Mouse (Mus musculus): ENCODE data around the gene Ccl22. TPM values are rescaled to one million over a fixed set of nuclear protein-coding genes. Genes with fewer than 3 reads are reported as not detected.

The Ccl22 gene
- polyA plus RNA-seq, 1 experiment from 2014 or later, result not detected

DNA sequence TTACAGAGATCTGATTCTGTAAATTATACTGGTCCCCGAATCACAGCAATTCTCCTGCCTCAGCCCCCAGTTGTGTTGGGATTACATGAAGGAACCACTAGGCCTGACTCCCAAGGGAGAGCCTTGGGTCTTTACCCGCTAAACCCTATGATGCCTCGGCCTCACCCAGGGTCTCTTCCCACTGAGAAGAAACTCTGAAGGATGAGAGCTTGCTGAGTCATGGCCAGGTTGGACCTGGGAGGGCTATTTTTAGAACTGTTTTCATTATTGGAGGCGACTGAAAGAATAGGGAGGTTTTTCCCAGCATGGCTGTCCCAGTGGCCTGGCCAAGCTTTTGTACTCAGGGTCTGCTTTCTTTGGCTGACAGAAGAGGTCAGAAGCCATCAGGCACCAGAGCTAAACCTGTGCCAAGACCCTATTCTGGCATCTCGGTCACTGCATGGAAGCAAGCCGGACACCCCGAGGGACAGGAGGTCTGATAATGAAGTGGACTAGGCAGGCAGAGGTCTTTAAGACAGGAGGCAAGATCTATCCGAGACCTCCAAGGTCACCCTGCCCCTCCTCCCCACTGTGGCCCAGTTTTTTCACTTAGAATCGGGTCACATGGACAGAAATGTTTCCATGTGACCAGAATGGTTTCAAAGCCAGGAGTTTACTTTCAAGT, 38.5 kb upstream of the Ccl22 start:
- ATAC-seq (ENCODE audit: low FRiP score, low read depth), result no peak
- no peaks in the 10 kb centered on the region for H3K36me3 ChIP-seq
- no peaks in the 10 kb centered on the region for H3K27me3 ChIP-seq
- no peak overlapping the region for H3K9ac ChIP-seq
- no peak overlapping the region for H3K27ac ChIP-seq
- no peak overlapping the region for H3K4me2 ChIP-seq (replicated peaks)
- WGBS, result 77% methylated on average over 9 of the region's 9 CpGs
- H3K9me3 ChIP-seq, result no peaks in the 10 kb centered on the region
- peaks cover 19% of the 10 kb centered on the region for H3K4me1 ChIP-seq
- H3K4me3 ChIP-seq, result no peak overlapping the region

DNA sequence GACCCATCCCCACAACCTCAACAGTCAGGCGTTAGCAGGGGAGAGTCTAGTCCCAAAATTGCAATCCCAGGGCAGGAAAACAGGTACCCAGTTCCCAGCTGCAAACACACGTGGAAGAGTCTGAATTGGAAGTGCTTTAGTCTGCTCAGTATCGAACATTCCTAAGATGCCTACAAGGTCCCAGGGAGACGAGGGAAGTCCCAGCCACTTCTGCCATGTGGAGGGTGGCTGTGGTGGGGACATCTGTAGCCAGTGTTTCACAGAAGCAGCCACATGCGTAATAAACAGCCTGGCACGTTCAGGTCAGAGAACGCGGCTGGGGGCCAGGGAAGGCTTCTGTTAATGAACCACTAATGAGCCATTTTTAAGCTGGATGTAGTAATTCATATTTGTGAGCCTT, 35.1 kb upstream of the Ccl22 start:
- H3K4me3 ChIP-seq, result no peak overlapping the region
- WGBS, result 24% methylated on average over 8 of the region's 8 CpGs
- no peak overlapping the region for H3K4me2 ChIP-seq (replicated peaks)
- no peaks in the 10 kb centered on the region for H3K36me3 ChIP-seq
- ATAC-seq (ENCODE audit: low FRiP score, low read depth), result no peak
- H3K27me3 ChIP-seq, result 0 out of 2 replicates have a peak, but pooled peaks cover 3% of the 10 kb centered on the region
- H3K4me1 ChIP-seq, result peaks cover 19% of the 10 kb centered on the region
- no peaks in the 10 kb centered on the region for H3K9me3 ChIP-seq
- no peak overlapping the region for H3K27ac ChIP-seq
- no peak overlapping the region for H3K9ac ChIP-seq

DNA sequence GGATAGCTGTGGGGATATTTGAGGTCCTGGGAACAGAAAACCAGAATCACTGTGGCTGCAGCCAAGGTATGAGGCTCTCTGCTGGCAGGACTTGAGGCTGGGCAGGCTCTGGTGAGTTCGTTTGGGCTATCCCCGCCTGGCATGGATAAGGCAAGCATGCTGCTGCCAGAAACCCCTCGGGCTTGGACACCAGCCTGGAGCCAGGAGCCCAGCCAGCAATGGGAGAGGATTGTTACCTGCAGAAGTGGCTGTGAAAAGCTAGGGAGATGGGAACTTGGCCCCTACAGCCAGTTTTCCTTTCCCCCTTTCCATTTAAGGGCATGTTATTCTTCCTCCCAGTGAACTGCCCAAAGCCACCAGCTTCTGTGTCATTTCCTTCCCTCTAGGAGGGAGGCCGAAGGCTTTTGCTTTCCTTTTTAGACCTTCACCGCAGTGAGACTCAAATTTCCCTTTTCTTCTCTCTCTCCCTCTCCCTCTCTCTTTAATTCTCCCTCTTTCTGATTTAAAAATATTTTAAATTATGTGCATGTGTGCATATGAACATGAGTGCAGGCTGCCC, 34.2 kb upstream of the Ccl22 start:
- Histone ChIP-seq H3K9me3 (no peaks in the 10 kb centered on the region), H3K27me3 (0 out of 2 replicates have a peak, but pooled peaks cover 3% of the 10 kb centered on the region), H3K4me3 (no peak overlapping the region), H3K36me3 (no peaks in the 10 kb centered on the region), H3K4me2 (replicated peaks) (no peak overlapping the region), H3K4me1 (peaks cover 19% of the 10 kb centered on the region), H3K27ac (no peak overlapping the region), H3K9ac (no peak overlapping the region)
- 48% methylated on average over 5 of the region's 5 CpGs for WGBS
- no peak for ATAC-seq (ENCODE audit: low FRiP score, low read depth)

GRCm38 (mm10) chr8:94714556-94714955, 30.8 kb upstream of the Ccl22 start:
- ATAC-seq (ENCODE audit: low FRiP score, low read depth), result no peak
- peaks cover 16% of the 10 kb centered on the region for H3K4me1 ChIP-seq
- H3K9me3 ChIP-seq, result no peaks in the 10 kb centered on the region
- no peak overlapping the region for H3K9ac ChIP-seq
- H3K27ac ChIP-seq, result no peak overlapping the region
- H3K4me3 ChIP-seq, result no peak overlapping the region
- no peaks in the 10 kb centered on the region for H3K36me3 ChIP-seq
- 0 out of 2 replicates have a peak, but pooled peaks cover 3% of the 10 kb centered on the region for H3K27me3 ChIP-seq
- WGBS, result 65% methylated on average over 5 of the region's 5 CpGs
- H3K4me2 ChIP-seq (replicated peaks), result no peak overlapping the region

DNA sequence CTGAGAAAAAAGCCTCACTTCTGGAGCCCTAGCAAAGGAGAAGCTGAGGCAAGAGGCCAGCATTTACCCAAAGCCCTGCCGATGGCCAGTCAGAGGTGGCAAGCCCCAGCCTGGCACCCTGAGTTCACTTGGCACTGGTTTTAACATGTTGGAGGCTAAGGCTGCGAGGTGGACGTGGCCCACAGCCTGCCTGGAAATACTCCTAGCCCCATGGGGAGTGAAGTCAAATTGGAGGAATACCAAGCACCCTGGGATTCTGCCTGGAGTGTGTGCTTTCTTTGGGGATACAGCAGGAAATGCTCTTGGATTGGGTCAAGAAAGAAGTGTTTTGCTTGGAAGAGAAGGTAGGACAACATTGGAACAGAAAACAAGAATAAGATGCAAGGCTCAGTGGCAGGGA, 29.5 kb upstream of the Ccl22 start:
- 86% methylated on average over 3 of the region's 3 CpGs for WGBS
- Histone ChIP-seq H3K4me1 (0 out of 2 replicates have a peak, but pooled peaks cover 6% of the 10 kb centered on the region), H3K27me3 (0 out of 2 replicates have a peak, but pooled peaks cover 3% of the 10 kb centered on the region), H3K9me3 (no peaks in the 10 kb centered on the region), H3K9ac (no peak overlapping the region), H3K36me3 (no peaks in the 10 kb centered on the region), H3K27ac (no peak overlapping the region), H3K4me3 (no peak overlapping the region), H3K4me2 (replicated peaks) (no peak overlapping the region)
- no peak for ATAC-seq (ENCODE audit: low FRiP score, low read depth)

- ATAC-seq (ENCODE audit: low FRiP score, low read depth), result no peak
- Histone ChIP-seq H3K4me3 (no peak overlapping the region), H3K4me2 (replicated peaks) (no peak overlapping the region), H3K9ac (no peak overlapping the region), H3K4me1 (no peaks in the 10 kb centered on the region), H3K27me3 (0 out of 2 replicates have a peak, but pooled peaks cover 3% of the 10 kb centered on the region), H3K9me3 (no peaks in the 10 kb centered on the region), H3K36me3 (no peaks in the 10 kb centered on the region), H3K27ac (no peak overlapping the region)
- WGBS, result 82% methylated on average over 1 of the region's 1 CpGs
Observed at GRCm38 (mm10) chr8:94716841-94717240, 28.5 kb upstream of the Ccl22 start.

DNA sequence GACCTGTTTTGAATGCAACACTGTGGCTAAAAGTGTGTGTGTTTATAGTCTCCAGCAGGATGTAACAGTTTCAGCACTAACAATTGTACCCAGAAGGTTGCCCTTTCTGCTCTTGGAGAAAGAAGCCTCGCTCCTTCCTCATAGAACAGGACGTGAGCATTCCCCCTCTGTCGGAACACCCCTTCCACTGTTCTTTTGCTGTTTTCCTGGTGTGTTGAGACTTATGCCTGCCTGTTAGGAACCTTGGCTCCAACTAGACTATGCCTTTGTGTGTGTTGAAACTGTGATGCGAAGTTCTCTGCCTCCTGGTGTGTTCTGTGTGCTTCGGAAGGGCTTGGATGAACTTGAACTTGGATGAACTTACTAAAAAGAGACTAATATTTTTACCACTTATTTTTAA, 19.4 kb upstream of the Ccl22 start:
- Histone ChIP-seq H3K9ac (no peak overlapping the region), H3K27ac (no peak overlapping the region), H3K9me3 (no peaks in the 10 kb centered on the region), H3K27me3 (no peaks in the 10 kb centered on the region), H3K36me3 (no peaks in the 10 kb centered on the region), H3K4me1 (no peaks in the 10 kb centered on the region), H3K4me3 (no peak overlapping the region), H3K4me2 (replicated peaks) (no peak overlapping the region)
- no peak for ATAC-seq (ENCODE audit: low FRiP score, low read depth)
- WGBS, result 86% methylated on average over 5 of the region's 5 CpGs

- Histone ChIP-seq H3K27ac (no peak overlapping the region), H3K4me1 (no peaks in the 10 kb centered on the region), H3K9me3 (no peaks in the 10 kb centered on the region), H3K4me2 (replicated peaks) (no peak overlapping the region), H3K4me3 (no peak overlapping the region), H3K27me3 (no peaks in the 10 kb centered on the region), H3K36me3 (no peaks in the 10 kb centered on the region), H3K9ac (no peak overlapping the region)
- no peak for ATAC-seq (ENCODE audit: low FRiP score, low read depth)
- 39% methylated on average over 4 of the region's 4 CpGs for WGBS
Observed at GRCm38 (mm10) chr8:94729301-94729700, 16.1 kb upstream of the Ccl22 start.

GRCm38 (mm10) chr8:94733821-94734465, 11.4 kb upstream of the Ccl22 start:
- Histone ChIP-seq H3K36me3 (no peaks in the 10 kb centered on the region), H3K27ac (no peak overlapping the region), H3K9me3 (no peaks in the 10 kb centered on the region), H3K4me2 (replicated peaks) (no peak overlapping the region), H3K4me1 (no peaks in the 10 kb centered on the region), H3K4me3 (no peak overlapping the region), H3K9ac (no peak overlapping the region), H3K27me3 (no peaks in the 10 kb centered on the region)
- WGBS, result 56% methylated on average over 5 of the region's 5 CpGs
- no peak for ATAC-seq (ENCODE audit: low FRiP score, low read depth)

- 79% methylated on average over 7 of the region's 7 CpGs for WGBS
- Histone ChIP-seq H3K9ac (no peak overlapping the region), H3K4me1 (no peaks in the 10 kb centered on the region), H3K9me3 (no peaks in the 10 kb centered on the region), H3K4me2 (replicated peaks) (no peak overlapping the region), H3K4me3 (no peak overlapping the region), H3K27me3 (no peaks in the 10 kb centered on the region), H3K36me3 (no peaks in the 10 kb centered on the region), H3K27ac (no peak overlapping the region)
- ATAC-seq (ENCODE audit: low FRiP score, low read depth), result no peak
Observed at GRCm38 (mm10) chr8:94734735-94735350, 10.5 kb upstream of the Ccl22 start.

- H3K9me3 ChIP-seq, result no peaks in the 10 kb centered on the region
- H3K4me2 ChIP-seq (replicated peaks), result no peak overlapping the region
- WGBS, result 60% methylated on average over 5 of the region's 5 CpGs
- no peak for ATAC-seq (ENCODE audit: low FRiP score, low read depth)
- no peak overlapping the region for H3K27ac ChIP-seq
- no peak overlapping the region for H3K4me3 ChIP-seq
- H3K9ac ChIP-seq, result no peak overlapping the region
- H3K27me3 ChIP-seq, result no peaks in the 10 kb centered on the region
- H3K36me3 ChIP-seq, result no peaks in the 10 kb centered on the region
- H3K4me1 ChIP-seq, result no peaks in the 10 kb centered on the region
Observed at GRCm38 (mm10) chr8:94735426-94736094, 9.8 kb upstream of the Ccl22 start.

DNA sequence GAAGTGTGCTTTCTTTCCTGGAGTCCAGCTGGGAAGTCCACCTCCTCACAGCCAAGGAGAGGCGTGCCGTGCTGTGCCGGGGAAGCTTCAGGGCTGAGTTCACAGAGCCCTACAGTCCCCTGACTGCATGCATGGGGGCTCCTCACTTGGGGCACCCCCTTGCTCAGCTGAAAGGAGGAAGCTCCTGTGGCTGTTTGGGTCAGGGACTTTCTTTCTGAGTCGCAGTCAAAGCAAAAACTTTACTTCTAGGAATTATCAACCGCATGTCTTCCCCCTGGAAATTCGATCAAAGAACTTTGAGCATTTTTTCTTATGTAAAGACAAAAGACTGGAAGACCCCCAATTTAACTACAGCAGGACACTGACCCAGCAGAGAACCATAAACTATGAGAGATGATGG, 5.6 kb upstream of the Ccl22 start:
- no peak for ATAC-seq (ENCODE audit: low FRiP score, low read depth)
- 90% methylated on average over 6 of the region's 6 CpGs for WGBS

More for the DNA sequence above, 5.6 kb upstream of the Ccl22 start:
- H3K4me1 ChIP-seq, result no peaks in the 10 kb centered on the region
- no peak overlapping the region for H3K4me3 ChIP-seq
- no peaks in the 10 kb centered on the region for H3K9me3 ChIP-seq
- H3K27me3 ChIP-seq, result no peaks in the 10 kb centered on the region
- H3K36me3 ChIP-seq, result no peaks in the 10 kb centered on the region
- H3K4me2 ChIP-seq (replicated peaks), result no peak overlapping the region
- H3K9ac ChIP-seq, result no peak overlapping the region
- no peak overlapping the region for H3K27ac ChIP-seq

All from limb, embryonic 13.5 days (tissue).